Mouse (Mus musculus) neural tube, embryonic 14.5 days (tissue): Measurements from ENCODE around the gene Ncf2. TPM values are rescaled to one million over a fixed set of nuclear protein-coding genes. Genes with fewer than 3 reads are reported as not detected.
"Not testable (repeated sequence)": the region's sequence is repeated elsewhere in the genome, so short reads cannot be mapped to it uniquely, and the experiment has no call there.

ENCODE experiments used
- ATAC-seq: fragments of 200-750 bp; cut with Nextera tagmentation; 2 replicates; pipeline ENCODE4 v1.8.0; 2017; ENCODE audit warnings: low read depth, mild to moderate bottlenecking, moderate TSS enrichment, moderate library complexity
- H3K27ac ChIP-seq: fragments of 300-500 bp; sonication (generic); 2 replicates; pipeline ENCODE4 v1.5.1; 2014; ENCODE audit warnings: low read depth, mild to moderate bottlenecking, control low read depth, low read length, moderate library complexity, mixed read lengths
- H3K27me3 ChIP-seq: fragments of 300-500 bp; sonication (generic); 2 replicates; pipeline ENCODE4 v1.6.1; 2014; ENCODE audit warnings: low read length; ENCODE audit not compliant: control insufficient read depth, insufficient read depth
- H3K36me3 ChIP-seq: fragments of 300-500 bp; sonication (generic); 2 replicates; pipeline ENCODE4 v1.6.1; 2014; ENCODE audit warnings: low read length, mixed read lengths; ENCODE audit not compliant: control insufficient read depth, insufficient read depth
- H3K4me1 ChIP-seq: fragments of 300-500 bp; sonication (generic); 2 replicates; pipeline ENCODE4 v1.6.1; 2014; ENCODE audit warnings: low read length; ENCODE audit not compliant: control insufficient read depth, insufficient read depth
- H3K4me2 ChIP-seq: fragments of 300-500 bp; sonication (generic); 2 replicates; pipeline ENCODE4 v1.6.1; 2014; ENCODE audit warnings: mild to moderate bottlenecking, low read depth, low read length, control low read depth
- H3K4me3 ChIP-seq: fragments of 300-500 bp; sonication (generic); 2 replicates; pipeline ENCODE4 v1.5.1; 2014; ENCODE audit warnings: low read depth, low read length, control low read depth, mixed read lengths
- H3K9ac ChIP-seq: fragments of 300-500 bp; sonication (generic); replicated peaks from 2 replicates; pipeline ENCODE4 v1.6.1; 2014; ENCODE audit warnings: low read depth, mild to moderate bottlenecking, control low read depth, low read length, mixed read lengths
- H3K9me3 ChIP-seq: fragments of 300-500 bp; sonication (generic); 2 replicates; pipeline ENCODE4 v1.6.1; 2016; ENCODE audit warnings: low read length; ENCODE audit not compliant: control insufficient read depth
- WGBS: fragments of 180-500 bp; shearing (Covaris S2); extraction: QIAGEN DNeasy Blood & Tissue Kit; methylation state at CpG from one replicate; pipeline ENCODE4 v1.1.7; 2014; 5-methylcytosine and 5-hydroxymethylcytosine counted together
- polyA plus RNA-seq: library from polyadenylated mRNA; unstranded; fragments of >200 nt; fragmentation: Nextera tagmentation; extraction: Ambion mirVana; gene quantifications from 2 replicates; pipeline ENCODE4 v1.2.1, GENCODE M21; 2014

Ncf2 gene
- 1.9 and 3.3 TPM in 2 replicates for polyA plus RNA-seq

- H3K9me3 ChIP-seq: no peaks in the 10 kb centered on the region
- 24% methylated on average over 2 of the region's 2 CpGs for whole genome bisulfite sequencing
- H3K36me3 ChIP-seq: no peaks in the 10 kb centered on the region
- H3K9ac ChIP-seq: no peak within 1 kb of the TSS
- H3K4me2 ChIP-seq: no peak within 1 kb of the TSS
- H3K27me3 ChIP-seq: no peaks in the 10 kb centered on the region
- H3K4me1 ChIP-seq: no peaks in the 10 kb centered on the region
- H3K4me3 ChIP-seq: no peak within 1 kb of the TSS
- peak within 1 kb of the TSS; percentile 55; the same call in 1 of the 2 replicates for H3K27ac ChIP-seq
- peak; percentile 90 for ATAC-seq
Observed at GRCm38 (mm10) chr1:152799897-152800296, at the start of gene Ncf2. Gene Ncf2 (plus strand): TSS chr1:152800194.

GRCm38 (mm10) chr1:152750312-152750965 is 49.6 kb upstream of the Ncf2 start, which contains the start of gene Apobec4:
Gene Apobec4 (plus strand): TSS chr1:152750551.
- 0 out of 2 replicates have a peak, but pooled peaks cover 4% of the 10 kb centered on the region for H3K4me1 ChIP-seq
- H3K9me3 ChIP-seq: no peaks in the 10 kb centered on the region
- H3K27ac ChIP-seq: no peak within 1 kb of the TSS
- no peak for ATAC-seq
- H3K36me3 ChIP-seq: no peaks in the 10 kb centered on the region
- H3K4me3 ChIP-seq: no peak within 1 kb of the TSS
- H3K27me3 ChIP-seq: no peaks in the 10 kb centered on the region
- 66% methylated on average over 13 of the region's 13 CpGs for WGBS
- no peak within 1 kb of the TSS for H3K4me2 ChIP-seq
- H3K9ac ChIP-seq: no peak within 1 kb of the TSS

- Histone ChIP-seq H3K9me3 (no peaks in the 10 kb centered on the region), H3K27me3 (no peaks in the 10 kb centered on the region; the same call in 1 of the 2 replicates), H3K4me2 (no peak overlapping the region), H3K4me1 (0 out of 2 replicates have a peak, but pooled peaks cover 3% of the 10 kb centered on the region), H3K27ac (no peak overlapping the region), H3K4me3 (no peak overlapping the region), H3K36me3 (no peaks in the 10 kb centered on the region), H3K9ac (no peak overlapping the region)
- WGBS: 86% methylated on average over 2 of the region's 2 CpGs
- ATAC-seq: no peak
Observed at GRCm38 (mm10) chr1:152761791-152762190, 38.2 kb upstream of the Ncf2 start.

GRCm38 (mm10) chr1:152766032-152766772 is 33.8 kb upstream of the Ncf2 start, which contains the start of the genes Rgl1 and Arpc5:
Gene Rgl1 (minus strand): TSS chr1:152766351.
Gene Arpc5 (plus strand): TSS chr1:152766542.
- Histone ChIP-seq H3K27me3 (no peaks in the 10 kb centered on the region; the same call in 1 of the 2 replicates), H3K9me3 (no peaks in the 10 kb centered on the region), H3K27ac (peak within 1 kb of the TSS; percentile 85), H3K4me2 (peak within 1 kb of the TSS; percentile 69), H3K9ac (peak within 1 kb of the TSS; percentile 93), H3K4me3 (peak within 1 kb of the TSS; percentile 94), H3K36me3 (peaks cover 6% of the 10 kb centered on the region; the same call in 1 of the 2 replicates), H3K4me1 (peaks cover 3% of the 10 kb centered on the region; the same call in 1 of the 2 replicates)
- ATAC-seq: peak; percentile 97
- under 1% methylated on average over 83 of the region's 86 CpGs for WGBS

- H3K27ac ChIP-seq: peak overlapping the region; percentile 85
- peak overlapping the region; percentile 64 for H3K4me2 ChIP-seq
- peaks cover 3% of the 10 kb centered on the region; the same call in 1 of the 2 replicates for H3K4me1 ChIP-seq
- H3K4me3 ChIP-seq: peak overlapping the region; percentile 94
- H3K9ac ChIP-seq: peak overlapping the region; percentile 93
- WGBS: under 1% methylated on average over 57 of the region's 60 CpGs
- H3K9me3 ChIP-seq: no peaks in the 10 kb centered on the region
- peak; percentile 71; the same call in 1 of the 2 replicates for ATAC-seq
- peaks cover 12% of the 10 kb centered on the region for H3K36me3 ChIP-seq
- H3K27me3 ChIP-seq: no peaks in the 10 kb centered on the region; the same call in 1 of the 2 replicates
Observed at GRCm38 (mm10) chr1:152766804-152767748, 32.9 kb upstream of the Ncf2 start.

GRCm38 (mm10) chr1:152767749-152768488 is 32.1 kb upstream of the Ncf2 start:
- Histone ChIP-seq H3K4me3 (peak overlapping the region; percentile 94), H3K4me2 (peak overlapping the region; percentile 64), H3K27ac (no peak overlapping the region), H3K36me3 (peaks cover 20% of the 10 kb centered on the region), H3K27me3 (no peaks in the 10 kb centered on the region; the same call in 1 of the 2 replicates), H3K4me1 (peaks cover 3% of the 10 kb centered on the region; the same call in 1 of the 2 replicates), H3K9ac (no peak overlapping the region), H3K9me3 (no peaks in the 10 kb centered on the region)
- peak; percentile 19; the same call in 1 of the 2 replicates for ATAC-seq
- 10% methylated on average over 5 of the region's 5 CpGs for WGBS

- H3K36me3 ChIP-seq: peaks cover 35% of the 10 kb centered on the region
- no peak overlapping the region for H3K27ac ChIP-seq
- 90% methylated on average over 9 of the region's 9 CpGs for WGBS
Observed at GRCm38 (mm10) chr1:152771016-152771415, 29.0 kb upstream of the Ncf2 start.

GRCm38 (mm10) chr1:152774601-152775000 is 25.4 kb upstream of the Ncf2 start:
- H3K4me2 ChIP-seq, H3K9ac ChIP-seq, H3K27me3 ChIP-seq, H3K27ac ChIP-seq, H3K4me1 ChIP-seq, H3K4me3 ChIP-seq, ATAC-seq, H3K9me3 ChIP-seq: not testable (repeated sequence)
- whole genome bisulfite sequencing: 97% methylated on average over 3 of the region's 3 CpGs
- peaks cover 37% of the 10 kb centered on the region for H3K36me3 ChIP-seq

More at GRCm38 (mm10) chr1:152771016-152771415, 29.0 kb upstream of the Ncf2 start:
- Histone ChIP-seq H3K4me2 (no peak overlapping the region), H3K9me3 (no peaks in the 10 kb centered on the region), H3K9ac (no peak overlapping the region), H3K4me1 (no peaks in the 10 kb centered on the region; the same call in 1 of the 2 replicates), H3K27me3 (no peaks in the 10 kb centered on the region; the same call in 1 of the 2 replicates), H3K4me3 (no peak overlapping the region)
- ATAC-seq: no peak
